Mouse (Mus musculus) adrenal gland (tissue): Measurements from ENCODE around the gene Serpinb5.
"Not testable (repeated sequence)": the region's sequence is repeated elsewhere in the genome, so short reads cannot be mapped to it uniquely, and the experiment has no call there.

Source experiments
- intact Hi-C: fragments of 180-260 bp; cut with DNase I; formaldehyde crosslinking; loops from one replicate; pipeline ENCODE4 v1.15.1; 2025
- long read RNA-seq, 2 experiments: library from polyadenylated mRNA; unstranded; transcript quantifications; one replicate each; pipeline ENCODE4 v2.0.0; 2020; ENCODE audit warnings: borderline replicate concordance in 1 of 2; ENCODE audit not compliant: insufficient replicate concordance in 1 of 2

Serpinb5 gene
- long read RNA-seq, experiment 1, result 0 reads
- long read RNA-seq, experiment 2, result 0 reads

GRCm38 (mm10) chr1:106860847-106861246 is at the start of gene Serpinb5:
TSS of gene Serpinb5 (plus strand) at chr1:106861173.
- intact Hi-C loops, result no loop called here

GRCm38 (mm10) chr1:106814864-106815263 is 46.1 kb upstream of the Serpinb5 start:
- intact Hi-C loops, result loop anchor here (5.0 to 10.0 kb wide), 4 partner anchors 98 to 393 kb away; no protein-coding TSS in a partner anchor

- intact Hi-C loops, result loop anchor here (5.0 to 10.0 kb wide), 4 partner anchors 98 to 393 kb away; no protein-coding TSS in a partner anchor
Measured at GRCm38 (mm10) chr1:106815265-106815664, 45.7 kb upstream of the Serpinb5 start.

- intact Hi-C loops, result loop anchor here (5.0 to 10.0 kb wide), 4 partner anchors 99 to 394 kb away; no protein-coding TSS in a partner anchor
Measured at GRCm38 (mm10) chr1:106816766-106817165, 44.2 kb upstream of the Serpinb5 start.

- intact Hi-C loops, result loop anchor here (5.0 to 10.0 kb wide), 4 partner anchors 101 to 396 kb away; no protein-coding TSS in a partner anchor
Measured at GRCm38 (mm10) chr1:106818323-106818722, 42.6 kb upstream of the Serpinb5 start.

- intact Hi-C loops, result no loop called here
Measured at GRCm38 (mm10) chr1:106822297-106822696, 38.7 kb upstream of the Serpinb5 start.

- intact Hi-C loops, result no loop called here
Measured at GRCm38 (mm10) chr1:106828784-106829183, 32.2 kb upstream of the Serpinb5 start.

GRCm38 (mm10) chr1:106865543-106865942 is 4.6 kb downstream of the Serpinb5 start:
- intact Hi-C loops, result no loop called here

GRCm38 (mm10) chr1:106866029-106866428 is 5.1 kb downstream of the Serpinb5 start:
- intact Hi-C loops, result no loop called here

- intact Hi-C loops, result no loop called here
Measured at GRCm38 (mm10) chr1:106866768-106867167, 5.8 kb downstream of the Serpinb5 start.

- intact Hi-C loops, result no loop called here
Measured at GRCm38 (mm10) chr1:106869986-106870385, 9.0 kb downstream of the Serpinb5 start.

- intact Hi-C loops, result no loop called here
Measured at GRCm38 (mm10) chr1:106875193-106875886, 14.4 kb downstream of the Serpinb5 start.

GRCm38 (mm10) chr1:106876147-106876546 is 15.2 kb downstream of the Serpinb5 start:
- intact Hi-C loops, result no loop called here

- intact Hi-C loops, result no loop called here
Measured at GRCm38 (mm10) chr1:106882723-106883122, 21.8 kb downstream of the Serpinb5 start.

GRCm38 (mm10) chr1:106883369-106883768 is 22.4 kb downstream of the Serpinb5 start:
- intact Hi-C loops, result no loop called here

- intact Hi-C loops, result no loop called here
Measured at GRCm38 (mm10) chr1:106883812-106884211, 22.8 kb downstream of the Serpinb5 start.

- intact Hi-C loops, result not testable (repeated sequence)
Measured at GRCm38 (mm10) chr1:106895142-106895541, 34.2 kb downstream of the Serpinb5 start.

- intact Hi-C loops, result loop anchor here (5.0 kb wide), 1 partner anchor 451 kb away; no protein-coding TSS in a partner anchor
Measured at GRCm38 (mm10) chr1:106901406-106901805, 40.4 kb downstream of the Serpinb5 start.

- intact Hi-C loops, result no loop called here
Measured at GRCm38 (mm10) chr1:106931954-106932353, 71.0 kb downstream of the Serpinb5 start.
